Mouse (Mus musculus): ENCODE measurements at regions not wholly inside any gene's neighbourhood (a gene's known extent, or its start where the extent isn't known, plus 50 kb on each side); places are given as distances from the start of the nearest gene placed in this dataset.

- no peak for DNase-seq (ENCODE audit: low spot score)
Measured at GRCm38 (mm10) chr3:66738201-66739062, 242.8 kb upstream of the Rsrc1 start.

DNA sequence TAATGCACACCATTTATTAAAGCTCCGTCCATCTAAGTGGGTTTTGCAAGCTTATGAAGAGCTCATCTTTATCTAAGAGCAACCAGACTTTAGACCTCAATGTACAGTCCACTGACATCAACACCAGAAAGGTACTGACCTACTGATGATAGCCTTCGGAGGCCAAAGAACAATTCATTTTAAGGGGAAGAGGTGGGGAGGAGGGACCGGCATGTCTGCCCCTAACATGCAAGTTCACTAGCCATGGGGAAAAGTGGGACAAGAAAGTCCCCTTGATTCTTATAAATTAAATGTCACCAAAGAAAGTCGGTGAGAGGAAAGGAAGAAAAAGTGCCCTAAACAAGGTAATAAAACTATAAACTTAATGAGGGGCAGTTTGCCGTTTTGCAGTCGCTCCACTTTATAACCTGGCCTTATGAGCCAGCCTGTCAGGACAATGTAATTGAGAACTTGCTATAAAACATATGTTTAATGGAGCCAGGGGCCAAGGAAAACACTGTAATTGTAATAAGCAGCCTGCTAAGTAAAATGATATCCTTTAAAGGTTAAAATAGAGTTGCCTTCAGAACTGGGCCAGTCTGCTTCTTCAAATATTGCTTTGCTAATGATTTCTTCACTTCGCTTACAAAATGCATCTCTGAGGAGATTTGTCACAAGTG lies 241.7 kb upstream of the Rsrc1 start:
- no peak for DNase-seq (ENCODE audit: low spot score)

DNA sequence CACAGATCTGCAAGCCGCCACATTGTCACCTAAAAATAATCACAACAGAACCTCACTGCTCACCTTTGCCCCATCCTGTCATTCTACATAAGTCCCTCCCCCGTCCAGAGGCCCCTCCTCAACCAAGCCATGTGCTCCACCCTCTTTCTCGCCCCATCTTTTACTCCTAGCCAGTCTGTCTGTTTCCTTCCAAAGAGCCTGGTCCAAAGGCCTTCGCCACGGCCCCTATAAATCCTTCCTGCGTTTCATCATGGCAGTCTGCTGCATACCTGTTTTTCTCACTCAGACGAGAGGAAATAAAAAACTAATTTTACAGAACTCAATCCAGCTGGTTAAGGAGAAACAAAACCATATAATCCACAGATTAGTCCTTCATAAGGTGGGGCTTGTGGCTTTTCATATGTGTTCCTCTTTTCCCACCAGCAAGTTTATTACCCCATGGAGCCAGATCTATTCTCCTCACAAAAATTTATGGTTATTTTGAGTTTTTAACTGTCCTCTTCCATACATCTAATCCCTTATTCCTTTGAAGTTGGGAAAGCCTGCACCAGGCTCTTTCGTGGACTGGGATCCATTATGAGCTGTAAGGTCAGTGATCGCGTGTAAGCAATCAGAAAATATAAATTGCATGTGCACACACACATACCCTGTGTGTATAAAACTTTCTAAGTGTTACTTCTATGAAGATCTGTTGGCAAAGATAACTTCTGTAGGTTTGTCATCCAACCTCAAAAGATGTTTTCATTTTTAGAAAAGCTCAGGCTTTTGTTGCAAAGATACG lies 236.9 kb upstream of the Rsrc1 start:
- no peak for DNase-seq (ENCODE audit: low spot score)

GRCm38 (mm10) chr3:66746373-66747072 lies 234.7 kb upstream of the Rsrc1 start:
- no peak for DNase-seq (ENCODE audit: low spot score)

GRCm38 (mm10) chr3:66747073-66747710 lies 234.0 kb upstream of the Rsrc1 start:
- no peak for DNase-seq (ENCODE audit: low spot score)

DNA sequence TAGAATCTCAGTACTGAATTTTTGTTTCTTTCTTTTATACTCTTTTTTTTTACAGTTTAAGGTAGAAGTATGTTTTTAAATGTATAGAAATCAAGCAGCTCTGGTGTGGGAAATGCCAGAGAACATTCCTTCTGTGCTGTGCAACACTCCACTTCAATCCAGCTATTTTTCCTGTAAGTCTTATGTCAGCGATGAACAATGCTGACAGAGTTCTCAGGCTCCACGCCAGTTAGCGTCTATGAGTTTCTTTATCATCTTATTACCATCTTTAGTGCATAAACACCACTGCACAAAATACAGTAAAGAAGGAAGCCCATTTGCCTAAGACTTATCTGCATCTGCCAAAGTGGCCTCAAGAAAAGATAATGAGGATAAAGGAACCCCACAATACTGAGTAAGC lies 223.0 kb upstream of the Rsrc1 start:
- DNase-seq (ENCODE audit: low spot score), result no peak

- DNase-seq (ENCODE audit: low spot score), result no peak
Measured at GRCm38 (mm10) chr3:66759841-66760240, 221.3 kb upstream of the Rsrc1 start.

- DNase-seq (ENCODE audit: low spot score), result no peak
Measured at GRCm38 (mm10) chr3:66762446-66762845, 218.7 kb upstream of the Rsrc1 start.

DNA sequence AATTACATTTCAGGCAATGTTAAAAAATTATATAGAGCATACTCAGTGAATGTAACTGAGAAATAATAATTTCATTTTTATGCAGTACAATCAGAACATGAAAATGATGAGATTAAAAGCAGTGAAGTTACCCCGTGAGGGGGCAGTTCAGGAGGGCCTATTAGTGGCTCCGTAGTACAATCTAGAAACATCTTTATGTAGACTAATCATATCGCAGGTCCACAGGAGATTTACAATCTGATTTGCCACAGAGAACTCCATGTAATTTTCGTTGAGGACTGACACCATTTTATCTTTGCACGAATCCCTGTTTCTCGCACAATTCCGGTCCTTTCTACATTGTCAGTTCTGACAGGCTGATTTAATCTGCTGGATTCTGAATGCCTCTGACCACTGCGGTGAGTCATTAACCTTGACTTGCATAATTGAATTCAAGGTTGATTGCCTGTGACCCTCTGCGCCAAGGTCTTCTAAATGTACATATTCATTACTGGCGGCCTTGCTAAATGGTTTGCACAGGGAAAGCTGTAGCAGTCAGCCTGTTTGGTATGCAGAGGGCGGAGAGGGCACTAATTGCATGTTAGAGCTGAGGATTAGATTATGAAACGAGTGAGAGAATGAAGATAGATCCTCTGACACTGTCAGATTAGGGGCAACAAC lies 183.7 kb upstream of the Rsrc1 start:
- no peak for DNase-seq (ENCODE audit: low spot score)

DNA sequence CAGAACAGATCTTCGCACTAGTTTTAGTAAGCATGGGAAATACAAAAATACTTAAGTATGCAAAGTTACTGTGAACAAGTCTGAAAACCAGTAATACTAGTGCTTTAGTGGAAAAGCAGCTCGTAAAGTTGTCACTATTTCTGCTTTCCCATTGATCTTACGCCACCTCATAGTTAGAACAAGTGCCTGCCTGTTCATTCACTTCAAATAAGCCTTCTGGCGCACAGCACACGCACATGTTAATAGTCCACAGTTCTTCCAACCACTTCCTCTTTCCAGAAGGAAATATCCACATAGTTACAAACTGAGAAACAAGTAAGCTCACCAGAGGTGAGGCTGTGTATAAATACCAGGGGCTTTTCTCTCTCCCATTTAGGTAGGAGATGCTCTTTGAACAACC lies 182.9 kb upstream of the Rsrc1 start:
- no peak for DNase-seq (ENCODE audit: low spot score)

- no peak for DNase-seq (ENCODE audit: low spot score)
Measured at GRCm38 (mm10) chr3:66802538-66802937, 178.7 kb upstream of the Rsrc1 start.

GRCm38 (mm10) chr3:66806176-66806575 lies 175.0 kb upstream of the Rsrc1 start:
- DNase-seq (ENCODE audit: low spot score), result no peak

- no peak for DNase-seq (ENCODE audit: low spot score)
Measured at GRCm38 (mm10) chr3:66812686-66813445, 168.3 kb upstream of the Rsrc1 start.

- no peak for DNase-seq (ENCODE audit: low spot score)
Measured at GRCm38 (mm10) chr3:66825761-66826160, 155.4 kb upstream of the Rsrc1 start.
